25 mouse cellular contexts compared by ENCODE assay signal in the genomic region with DNA sequence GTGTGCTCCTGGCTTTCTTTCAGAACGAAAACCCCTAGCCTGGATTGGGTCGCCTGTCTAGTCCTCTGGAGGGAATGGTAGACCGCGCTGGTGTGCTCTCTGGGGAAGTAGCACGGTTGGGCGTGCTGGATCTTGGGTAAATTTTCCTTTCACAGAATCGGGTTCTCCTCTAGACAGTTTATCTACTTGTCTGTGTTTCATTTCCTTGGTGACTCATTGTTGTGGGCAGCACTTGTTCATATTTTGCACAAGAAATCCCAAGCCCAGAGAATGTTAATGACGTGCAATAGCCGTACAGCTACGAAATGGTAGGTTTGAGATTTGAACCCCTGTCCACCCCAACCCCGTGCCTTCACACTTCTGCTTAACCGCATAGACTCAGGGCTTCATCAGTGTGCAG.
DNase-seq lines count a peak whose midpoint lies in the region; ATAC-seq and TF ChIP-seq lines count a peak whose summit lies in the region.
"Had no signal": no experiment of that assay in that cellular context is flagged by ENCODE, and none has a peak within 500 bp of the region (broad histone marks: within the 10 kb centered on the region; RNA-seq: fewer than 3 reads in every experiment).

No protein-coding gene starts in this region.

- H3K27ac ChIP-seq in MEL (ENCODE audit: control insufficient read depth, low read depth, low read length) = no peak overlapping the region
- no peak overlapping the region for H3K27ac ChIP-seq in midbrain, postnatal 0 days (ENCODE audit: low read depth, low read length)
- H3K27ac ChIP-seq: embryonic facial prominence, embryonic 15.5 days; heart, embryonic 10.5 days; hindbrain, embryonic 12.5 days had no signal

- TF ChIP-seq EP300 in MEL (IDR thresholded peaks at IDR 0.05; ENCODE audit: low read depth in 1 of 2, low read length in 2 of 2) = no peak

- H3K27me3 ChIP-seq in MEL (ENCODE audit: control insufficient read depth in 1 of 2, insufficient read depth in 2 of 2, low read length in 2 of 2) = no peaks in the 10 kb centered on the region
- no peaks in the 10 kb centered on the region for H3K27me3 ChIP-seq in megakaryocyte, embryonic 14.5 days (replicated peaks)
- H3K27me3 ChIP-seq in midbrain, postnatal 0 days (ENCODE audit: insufficient read depth, low read length) = no peaks in the 10 kb centered on the region
- H3K27me3 ChIP-seq: embryonic facial prominence, embryonic 15.5 days; hindbrain, embryonic 12.5 days had no signal

- no peaks in the 10 kb centered on the region; a peak in 1 of 4 replicates for H3K36me3 ChIP-seq in MEL (ENCODE audit: control insufficient read depth in 1 of 2, insufficient read depth in 2 of 2, low read length in 2 of 2)
- peaks cover 18% of the 10 kb centered on the region for H3K36me3 ChIP-seq in megakaryocyte, embryonic 14.5 days (replicated peaks; ENCODE audit: low read length)
- no peaks in the 10 kb centered on the region for H3K36me3 ChIP-seq in midbrain, postnatal 0 days (ENCODE audit: insufficient read depth, low read length)
- H3K36me3 ChIP-seq: embryonic facial prominence, embryonic 15.5 days; heart, embryonic 10.5 days; hindbrain, embryonic 12.5 days had no signal

- no peak for TF ChIP-seq CTCF in MEL (IDR thresholded peaks at IDR 0.05 in 2 of 3, conservative IDR thresholded peaks at IDR 0.05 in 1 of 3; ENCODE audit: control insufficient read depth in 1 of 3, insufficient read depth in 1 of 3, low read depth in 2 of 3, low read length in 3 of 3, poor library complexity in 1 of 3, severe bottlenecking in 1 of 3)
- no peak for TF ChIP-seq CTCF in midbrain, postnatal 0 days (IDR thresholded peaks at IDR 0.05)

- no peak overlapping the region for H3K4me3 ChIP-seq in MEL (ENCODE audit: control insufficient read depth in 1 of 2, insufficient read depth in 1 of 2, low read depth in 2 of 2, low read length in 2 of 2)
- H3K4me3 ChIP-seq in megakaryocyte, embryonic 14.5 days (replicated peaks) = peak overlapping the region; percentile 79
- H3K4me3 ChIP-seq in midbrain, postnatal 0 days (ENCODE audit: low read depth, low read length) = no peak overlapping the region
- H3K4me3 ChIP-seq: embryonic facial prominence, embryonic 15.5 days; erythroblast, embryonic 14.5 days; heart, embryonic 10.5 days; hindbrain, embryonic 12.5 days had no signal

- DNase-seq in 3134 (ENCODE audit: extremely low read depth, insufficient read length, low spot score) (peak; percentile 19), 3T3-L1 (ENCODE audit: low read depth, low spot score) (peak; percentile 77), MEL (ENCODE audit: low read depth, low spot score) (peak; percentile 20)
- DNase-seq in heart, adult 11 months = no peak
- DNase-seq in frontal cortex, postnatal 10 days (ENCODE audit: low spot score in 2 of 2) = no peak
- DNase-seq in midbrain, postnatal 0 days (ENCODE audit: low spot score) = no peak
- DNase-seq: adrenal gland, adult 8-10 months; adrenal gland, postnatal 36 days; cerebellum, adult 11 months; cerebellum, adult 8-10 months; cerebellum, postnatal 14 days; embryo, embryonic 11 days; gastrocnemius, postnatal 36 days; heart, adult 18-20 months; heart, postnatal 4 days; kidney, adult 18-20 months had no signal

- no peaks in the 10 kb centered on the region for H3K79me2 ChIP-seq in MEL (ENCODE audit: control insufficient read depth, insufficient read depth, low read length, poor library complexity)

- no peak for TF ChIP-seq POLR2A in MEL (IDR thresholded peaks at IDR 0.05; ENCODE audit: control insufficient read depth in 1 of 2, insufficient read depth in 1 of 2, low read depth in 1 of 2, low read length in 2 of 2, poor library complexity in 1 of 2)

- H3K4me2 ChIP-seq in midbrain, postnatal 0 days (ENCODE audit: low read depth, low read length, poor library complexity, severe bottlenecking) = no peak overlapping the region
- H3K4me2 ChIP-seq: embryonic facial prominence, embryonic 15.5 days; hindbrain, embryonic 12.5 days had no signal

- no peak for TF ChIP-seq RAD21 in MEL (IDR thresholded peaks at IDR 0.05; ENCODE audit: low read depth, low read length)

- H3K9ac ChIP-seq in MEL (ENCODE audit: control insufficient read depth, low read depth, low read length, poor library complexity, severe bottlenecking) = no peak overlapping the region
- no peak overlapping the region for H3K9ac ChIP-seq in midbrain, postnatal 0 days (replicated peaks; ENCODE audit: low read length, poor library complexity, severe bottlenecking)
- H3K9ac ChIP-seq: embryonic facial prominence, embryonic 15.5 days; hindbrain, embryonic 12.5 days had no signal

- ATAC-seq in midbrain, postnatal 0 days (ENCODE audit: low FRiP score) = no peak
- ATAC-seq: forebrain, embryonic 16.5 days; hindbrain, embryonic 16.5 days; inflammation-experienced regulatory T-cells, adult 6 months had no signal

- no peaks in the 10 kb centered on the region for H3K9me3 ChIP-seq in MEL (replicated peaks; ENCODE audit: insufficient read depth, low read length)
- H3K9me3 ChIP-seq in megakaryocyte, embryonic 14.5 days = no peaks in the 10 kb centered on the region
- no peaks in the 10 kb centered on the region for H3K9me3 ChIP-seq in midbrain, postnatal 0 days (ENCODE audit: low read length)
- H3K9me3 ChIP-seq: embryonic facial prominence, embryonic 15.5 days; G1E; heart, embryonic 10.5 days; hindbrain, embryonic 12.5 days had no signal

- 85% methylated on average over 12 of the region's 12 CpGs for WGBS in midbrain, postnatal 0 days

- peaks cover 0 to 3% of the 10 kb centered on the region in 2 experiments; a peak in 1 of 4 replicates for H3K4me1 ChIP-seq in MEL (ENCODE audit: control insufficient read depth in 1 of 2, insufficient read depth in 2 of 2, low read length in 2 of 2)
- H3K4me1 ChIP-seq in megakaryocyte, embryonic 14.5 days = peaks cover 49% of the 10 kb centered on the region
- H3K4me1 ChIP-seq in midbrain, postnatal 0 days (ENCODE audit: insufficient read depth, low read length) = no peaks in the 10 kb centered on the region

TF ChIP-seq in MEL, 35 proteins besides CTCF, POLR2A, EP300 and RAD21:
- TF ChIP-seq ZC3H11A (IDR thresholded peaks at IDR 0.05; ENCODE audit: low read depth, low read length) = no peak
- TF ChIP-seq ETS1 (IDR thresholded peaks at IDR 0.05; ENCODE audit: low read depth, low read length) = no peak
- TF ChIP-seq TBP (IDR thresholded peaks at IDR 0.05; ENCODE audit: low read depth, low read length) = no peak
- TF ChIP-seq SIN3A (IDR thresholded peaks at IDR 0.05; ENCODE audit: low read length) = no peak
- TF ChIP-seq TCF12 (IDR thresholded peaks at IDR 0.05; ENCODE audit: low read depth, low read length) = no peak
- TF ChIP-seq JUND (IDR thresholded peaks at IDR 0.05; ENCODE audit: low read depth, low read length) = no peak
- no peak for TF ChIP-seq POLR2AphosphoS2 (IDR thresholded peaks at IDR 0.05; ENCODE audit: low read length)
- TF ChIP-seq USF2 (IDR thresholded peaks at IDR 0.05; ENCODE audit: borderline replicate concordance in 1 of 2, insufficient read depth in 1 of 2, low read depth in 1 of 2, low read length in 2 of 2) = no peak
- TF ChIP-seq CHD1 (IDR thresholded peaks at IDR 0.05; ENCODE audit: low read depth, low read length) = no peak
- no peak for TF ChIP-seq CHD2 (IDR thresholded peaks at IDR 0.05; ENCODE audit: low read length)
- no peak for TF ChIP-seq RCOR1 (IDR thresholded peaks at IDR 0.05; ENCODE audit: low read depth, low read length)
- TF ChIP-seq MAX (IDR thresholded peaks at IDR 0.05; ENCODE audit: low read length) = no peak
- no peak for TF ChIP-seq KAT2A (conservative IDR thresholded peaks at IDR 0.05; ENCODE audit: low read depth, low read length)
- TF ChIP-seq MYC (IDR thresholded peaks at IDR 0.05; ENCODE audit: low read depth, low read length) = no peak
- no peak for TF ChIP-seq HCFC1 (IDR thresholded peaks at IDR 0.05; ENCODE audit: low read depth, low read length)

Comparison
In these comparisons a context has a peak if more than half of its experiments do, and no peak if none do; other contexts are left out.
1. DNase-seq: peak in 3134 (single experiment), 3T3-L1 (single experiment) and MEL (single experiment); none in heart, adult 11 months (single experiment), frontal cortex, postnatal 10 days (0 of 2) and midbrain, postnatal 0 days (single experiment).